Mouse (Mus musculus): ENCODE results near the gene Mta1.

GRCm38 (mm10) chr12:113102461-113102860, 4.4 kb downstream of the Mta1 start:
- TF ChIP-seq MYOG (IDR thresholded peaks at IDR 0.05; ENCODE audit: control insufficient read depth in 1 of 3, insufficient read depth in 1 of 3, insufficient read length in 2 of 3, low read depth in 2 of 3) (no peak), POLR2A (IDR thresholded peaks at IDR 0.05; ENCODE audit: insufficient read length, low read depth) (no peak), MAX (IDR thresholded peaks at IDR 0.05; ENCODE audit: low read depth) (no peak), E2F4 (IDR thresholded peaks at IDR 0.05; ENCODE audit: insufficient read depth) (no peak), POLR2AphosphoS2 (IDR thresholded peaks at IDR 0.05; ENCODE audit: insufficient read length, low read depth) (no peak), USF1 (IDR thresholded peaks at IDR 0.05; ENCODE audit: low read depth) (no peak), MYOD1 (IDR thresholded peaks at IDR 0.05; ENCODE audit: control insufficient read depth in 1 of 3, insufficient read length in 2 of 3, low read depth in 2 of 3) (no peak), TCF3 (IDR thresholded peaks at IDR 0.05; ENCODE audit: insufficient read length, low read depth) (no peak), TCF12 (IDR thresholded peaks at IDR 0.05; ENCODE audit: insufficient read depth, poor library complexity, severe bottlenecking) (no peak)
